Mouse (Mus musculus) forebrain, embryonic 11.5 days (tissue): Measurements from ENCODE around the gene Olfr623. TPM values are rescaled to one million over a fixed set of nuclear protein-coding genes. Genes with fewer than 3 reads are reported as not detected.

Source experiments
- ATAC-seq: fragments of 200-750 bp; cut with Nextera tagmentation; replicated peaks from 2 replicates; pipeline ENCODE4 v1.8.0; 2017; ENCODE audit warnings: moderate TSS enrichment; ENCODE audit not compliant: low FRiP score
- DNase-seq: peaks from one replicate; pipeline ENCODE4 v3.0.0-alpha.2; 2017; ENCODE audit warnings: low spot score
- H3K27ac ChIP-seq: fragments of 300-500 bp; sonication (generic); 2 replicates; pipeline ENCODE4 v1.5.1; 2014; ENCODE audit warnings: low read depth, low read length
- H3K27me3 ChIP-seq: fragments of 300-500 bp; sonication (generic); 2 replicates; pipeline ENCODE4 v1.6.1; 2014; ENCODE audit warnings: mild to moderate bottlenecking, low read length, mixed read lengths; ENCODE audit not compliant: control insufficient read depth, insufficient read depth
- H3K36me3 ChIP-seq: fragments of 300-500 bp; sonication (generic); 2 replicates; pipeline ENCODE4 v1.6.1; 2014; ENCODE audit warnings: mild to moderate bottlenecking, low read length, moderate library complexity, mixed read lengths; ENCODE audit not compliant: control insufficient read depth, insufficient read depth
- H3K4me1 ChIP-seq: fragments of 300-500 bp; sonication (generic); replicated peaks from 2 replicates; pipeline ENCODE4 v1.6.1; 2014; ENCODE audit warnings: low read length, mixed read lengths; ENCODE audit not compliant: control insufficient read depth, insufficient read depth
- H3K4me2 ChIP-seq: fragments of 300-500 bp; sonication (generic); 2 replicates; pipeline ENCODE4 v1.6.1; 2014; ENCODE audit warnings: low read depth, mild to moderate bottlenecking, low read length, moderate library complexity, mixed read lengths; ENCODE audit not compliant: severe bottlenecking
- H3K4me3 ChIP-seq: fragments of 300-500 bp; sonication (generic); 2 replicates; pipeline ENCODE4 v1.5.1; 2014; ENCODE audit warnings: low read depth, low read length
- H3K9ac ChIP-seq: fragments of 300-500 bp; sonication (generic); 2 replicates; pipeline ENCODE4 v1.6.1; 2014; ENCODE audit warnings: low read length
- H3K9me3 ChIP-seq: fragments of 300-500 bp; sonication (generic); 2 replicates; pipeline ENCODE4 v1.6.1; 2016; ENCODE audit warnings: low read length, mixed read lengths; ENCODE audit not compliant: control insufficient read depth
- WGBS: fragments of 180-500 bp; shearing (Covaris S2); extraction: QIAGEN DNeasy Blood & Tissue Kit; methylation state at CpG from one replicate; pipeline ENCODE4 v1.1.7; 2014; 5-methylcytosine and 5-hydroxymethylcytosine counted together
- polyA plus RNA-seq: library from polyadenylated mRNA; unstranded; fragments of >200 nt; fragmentation: Nextera tagmentation; extraction: Ambion mirVana; gene quantifications from 2 replicates; pipeline ENCODE4 v1.2.1, GENCODE M21; 2014

The Olfr623 gene
- not detected in 2 replicates for polyA plus RNA-seq

- Histone ChIP-seq H3K27ac (no peak within 1 kb of the TSS), H3K4me1 (no peaks in the 10 kb centered on the region), H3K9ac (no peak within 1 kb of the TSS), H3K9me3 (no peaks in the 10 kb centered on the region), H3K27me3 (no peaks in the 10 kb centered on the region), H3K36me3 (no peaks in the 10 kb centered on the region), H3K4me2 (no peak within 1 kb of the TSS), H3K4me3 (no peak within 1 kb of the TSS)
- no peak for DNase-seq
- ATAC-seq = no peak
Measured at GRCm38 (mm10) chr7:103663598-103663997, at the start of gene Olfr623. TSS of gene Olfr623 (minus strand) at chr7:103663698.

GRCm38 (mm10) chr7:103712024-103712423 lies 48.5 kb upstream of the Olfr623 start:
- WGBS = 43% methylated on average over 2 of the region's 2 CpGs
- Histone ChIP-seq H3K36me3 (no peaks in the 10 kb centered on the region), H3K4me1 (no peaks in the 10 kb centered on the region), H3K27ac (no peak overlapping the region), H3K4me3 (no peak overlapping the region), H3K9me3 (no peaks in the 10 kb centered on the region), H3K27me3 (no peaks in the 10 kb centered on the region), H3K4me2 (no peak overlapping the region), H3K9ac (no peak overlapping the region)
- ATAC-seq = no peak
- DNase-seq = no peak

GRCm38 (mm10) chr7:103699469-103699868 lies 36.0 kb upstream of the Olfr623 start:
- no peak for ATAC-seq
- no peak for DNase-seq
- no peaks in the 10 kb centered on the region for H3K9me3 ChIP-seq
- WGBS = 96% methylated on average over 4 of the region's 4 CpGs
- no peak overlapping the region for H3K4me3 ChIP-seq
- H3K27ac ChIP-seq = no peak overlapping the region
- no peak overlapping the region for H3K4me2 ChIP-seq
- no peaks in the 10 kb centered on the region for H3K4me1 ChIP-seq
- no peaks in the 10 kb centered on the region for H3K27me3 ChIP-seq
- H3K36me3 ChIP-seq = no peaks in the 10 kb centered on the region
- no peak overlapping the region for H3K9ac ChIP-seq

GRCm38 (mm10) chr7:103682420-103682819 lies 18.9 kb upstream of the Olfr623 start, which contains the start of gene Olfr625-ps1:
TSS of gene Olfr625-ps1 (plus strand) at chr7:103682720.
- no peak for DNase-seq
- Histone ChIP-seq H3K27me3 (no peaks in the 10 kb centered on the region), H3K36me3 (no peaks in the 10 kb centered on the region), H3K9ac (no peak within 1 kb of the TSS), H3K4me1 (no peaks in the 10 kb centered on the region), H3K4me2 (no peak within 1 kb of the TSS), H3K27ac (no peak within 1 kb of the TSS), H3K9me3 (no peaks in the 10 kb centered on the region), H3K4me3 (no peak within 1 kb of the TSS)
- no peak for ATAC-seq

- Histone ChIP-seq H3K9me3 (no peaks in the 10 kb centered on the region), H3K27me3 (no peaks in the 10 kb centered on the region), H3K4me1 (no peaks in the 10 kb centered on the region), H3K27ac (no peak within 1 kb of the TSS), H3K9ac (no peak within 1 kb of the TSS), H3K4me3 (no peak within 1 kb of the TSS), H3K36me3 (no peaks in the 10 kb centered on the region), H3K4me2 (no peak within 1 kb of the TSS)
- WGBS = 90% methylated on average over 2 of the region's 2 CpGs
- DNase-seq = no peak
- ATAC-seq = no peak
Measured at GRCm38 (mm10) chr7:103671091-103671490, 7.6 kb upstream of the Olfr623 start, which contains the start of gene Olfr624. TSS of gene Olfr624 (minus strand) at chr7:103671191.

- Histone ChIP-seq H3K4me1 (no peaks in the 10 kb centered on the region), H3K36me3 (no peaks in the 10 kb centered on the region), H3K4me3 (no peak overlapping the region), H3K27me3 (no peaks in the 10 kb centered on the region), H3K9ac (no peak overlapping the region), H3K27ac (no peak overlapping the region), H3K9me3 (no peaks in the 10 kb centered on the region), H3K4me2 (no peak overlapping the region)
- no peak for DNase-seq
- WGBS = 92% methylated on average over 4 of the region's 4 CpGs
- no peak for ATAC-seq
Measured at GRCm38 (mm10) chr7:103644070-103644469, 19.4 kb downstream of the Olfr623 start.

GRCm38 (mm10) chr7:103642602-103643001 lies 20.9 kb downstream of the Olfr623 start, which contains the start of gene Olfr622:
TSS of gene Olfr622 (minus strand) at chr7:103642702.
- no peak within 1 kb of the TSS for H3K4me3 ChIP-seq
- no peak within 1 kb of the TSS for H3K4me2 ChIP-seq
- no peaks in the 10 kb centered on the region for H3K27me3 ChIP-seq
- WGBS = 89% methylated on average over 1 of the region's 1 CpGs
- DNase-seq (no peak), ATAC-seq (no peak)
- H3K36me3 ChIP-seq = no peaks in the 10 kb centered on the region
- H3K27ac ChIP-seq = no peak within 1 kb of the TSS
- no peaks in the 10 kb centered on the region for H3K4me1 ChIP-seq
- H3K9ac ChIP-seq = no peak within 1 kb of the TSS
- no peaks in the 10 kb centered on the region for H3K9me3 ChIP-seq

- DNase-seq = no peak
- Histone ChIP-seq H3K36me3 (no peaks in the 10 kb centered on the region), H3K9me3 (no peaks in the 10 kb centered on the region), H3K9ac (no peak overlapping the region), H3K4me1 (no peaks in the 10 kb centered on the region), H3K27me3 (no peaks in the 10 kb centered on the region), H3K4me2 (no peak overlapping the region), H3K27ac (no peak overlapping the region), H3K4me3 (no peak overlapping the region)
- no peak for ATAC-seq
Measured at GRCm38 (mm10) chr7:103636795-103637194, 26.7 kb downstream of the Olfr623 start.

GRCm38 (mm10) chr7:103612434-103612833 lies 51.1 kb downstream of the Olfr623 start, which contains the start of gene Olfr620:
TSS of gene Olfr620 (minus strand) at chr7:103612534.
- WGBS = 78% methylated on average over 2 of the region's 2 CpGs
- H3K27me3 ChIP-seq = no peaks in the 10 kb centered on the region
- H3K9me3 ChIP-seq = no peaks in the 10 kb centered on the region
- H3K4me1 ChIP-seq = no peaks in the 10 kb centered on the region
- no peak within 1 kb of the TSS for H3K27ac ChIP-seq
- no peak within 1 kb of the TSS for H3K4me3 ChIP-seq
- ATAC-seq (no peak), DNase-seq (no peak)
- H3K9ac ChIP-seq = no peak within 1 kb of the TSS
- H3K36me3 ChIP-seq = no peaks in the 10 kb centered on the region
- no peak within 1 kb of the TSS for H3K4me2 ChIP-seq
